Mouse (Mus musculus) brain, embryonic 14.5 days (tissue): ENCODE measurements at regions not wholly inside any gene's neighbourhood (a gene's known extent, or its start where the extent isn't known, plus 50 kb on each side); places are given as distances from the start of the nearest gene placed in this dataset.

Experiments
- CTCF ChIP-seq: fragments of 200-500 bp; IDR thresholded peaks from 2 replicates; pipeline ENCODE4 v1.5.1; 2012; ENCODE audit warnings: inconsistent platforms, mild to moderate bottlenecking, moderate library complexity, borderline replicate concordance; ENCODE audit not compliant: insufficient read depth, insufficient read length; ENCODE audit errors: extremely low read depth
- POLR2A ChIP-seq: fragments of 200-500 bp; IDR thresholded peaks from 2 replicates; pipeline ENCODE4 v1.6.1; 2012; ENCODE audit warnings: mild to moderate bottlenecking, inconsistent platforms, borderline replicate concordance; ENCODE audit not compliant: poor library complexity, insufficient read depth, insufficient read length, severe bottlenecking; ENCODE audit errors: extremely low read depth

DNA sequence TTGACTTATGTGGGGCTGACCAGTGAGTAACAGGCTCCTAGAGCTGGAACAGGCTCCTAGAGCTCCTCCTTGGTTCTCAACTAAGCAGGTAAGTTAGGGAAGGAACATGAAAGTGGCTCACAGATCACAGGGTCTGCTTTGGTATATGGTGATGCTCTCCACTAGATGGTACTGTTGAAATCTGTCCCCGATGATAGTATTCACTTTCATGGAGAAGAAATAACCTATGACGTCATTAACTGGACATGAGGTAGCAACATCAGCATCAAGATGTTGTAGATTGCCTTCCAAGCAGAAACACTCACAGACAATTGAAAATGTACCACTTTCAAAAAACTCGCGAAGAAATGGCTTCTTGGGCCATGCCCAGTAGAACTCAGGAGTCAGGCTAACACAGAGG lies 195.3 kb upstream of the Atp5g3 start:
- TF ChIP-seq CTCF (no peak), POLR2A (no peak)
